Mouse (Mus musculus) cortical plate, adult 2 months (tissue): ENCODE measurements at regions not wholly inside any gene's neighbourhood (a gene's known extent, or its start where the extent isn't known, plus 50 kb on each side); places are given as distances from the start of the nearest gene placed in this dataset.

Source experiments
- H3K27ac ChIP-seq: fragments of 200-500 bp; 2 replicates; pipeline ENCODE4 v1.5.1; 2012; ENCODE audit warnings: low read length, control low read depth, inconsistent platforms; ENCODE audit not compliant: insufficient read depth
- H3K4me1 ChIP-seq: fragments of 200-500 bp; 2 replicates; pipeline ENCODE4 v1.6.1; 2011; ENCODE audit warnings: low read length; ENCODE audit not compliant: control insufficient read depth, insufficient read depth
- H3K4me3 ChIP-seq: fragments of 200-500 bp; 2 replicates; pipeline ENCODE4 v1.5.1; 2011; ENCODE audit warnings: mild to moderate bottlenecking, low read length, control low read depth; ENCODE audit not compliant: insufficient read depth
- CTCF ChIP-seq: fragments of 200-500 bp; IDR thresholded peaks from 2 replicates; pipeline ENCODE4 v1.5.1; 2011; ENCODE audit warnings: mild to moderate bottlenecking, control low read depth, low read length; ENCODE audit not compliant: insufficient read depth; ENCODE audit errors: extremely low read depth
- POLR2A ChIP-seq: fragments of 200-500 bp; IDR thresholded peaks from 2 replicates; pipeline ENCODE4 v1.6.1; 2011; ENCODE audit warnings: mild to moderate bottlenecking, low read length, control low read depth; ENCODE audit not compliant: insufficient read depth; ENCODE audit errors: extremely low read depth

GRCm38 (mm10) chr7:117753296-117753695 is 362.7 kb downstream of the Rps15a start:
- Histone ChIP-seq H3K4me3 (no peak overlapping the region), H3K4me1 (peaks cover 3% of the 10 kb centered on the region; the same call in 1 of the 2 replicates), H3K27ac (no peak overlapping the region)
- TF ChIP-seq POLR2A (no peak), CTCF (no peak)

GRCm38 (mm10) chr7:117752302-117753185 is 363.4 kb downstream of the Rps15a start:
- H3K4me1 ChIP-seq: peaks cover 3% of the 10 kb centered on the region; the same call in 1 of the 2 replicates
- TF ChIP-seq CTCF: no peak
- TF ChIP-seq POLR2A: no peak
- no peak overlapping the region for H3K4me3 ChIP-seq
- no peak overlapping the region for H3K27ac ChIP-seq

- H3K4me1 ChIP-seq: no peaks in the 10 kb centered on the region
- no peak overlapping the region for H3K27ac ChIP-seq
- no peak for TF ChIP-seq CTCF
- TF ChIP-seq POLR2A: no peak
- H3K4me3 ChIP-seq: no peak overlapping the region
Observed at GRCm38 (mm10) chr7:117747991-117748390, 367.2 kb downstream of the Xylt1 start.

- TF ChIP-seq CTCF: no peak
- TF ChIP-seq POLR2A: no peak
- H3K27ac ChIP-seq: no peak overlapping the region
- no peaks in the 10 kb centered on the region for H3K4me1 ChIP-seq
Observed at GRCm38 (mm10) chr7:117746393-117746792, 365.6 kb downstream of the Xylt1 start.

DNA sequence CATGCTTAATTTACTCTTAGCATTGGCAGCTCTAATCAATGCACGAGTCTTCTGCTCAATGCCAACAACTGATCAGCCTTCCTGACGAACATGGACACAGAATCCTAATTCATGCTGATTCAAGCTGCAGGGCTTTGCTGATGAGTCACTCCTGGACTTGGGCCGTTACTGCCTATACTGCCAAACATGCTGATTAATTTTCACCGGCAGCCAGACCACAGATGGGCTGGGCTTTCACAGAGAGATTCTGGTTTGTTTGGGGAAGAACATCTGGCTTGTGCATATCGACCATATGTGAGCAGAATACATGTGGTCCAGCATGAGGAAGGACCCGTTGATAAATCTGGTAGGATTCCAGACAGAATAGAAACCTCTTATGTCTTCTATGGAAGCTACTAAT is 358.9 kb downstream of the Xylt1 start:
- H3K4me3 ChIP-seq: no peak overlapping the region
- TF ChIP-seq POLR2A: no peak
- TF ChIP-seq CTCF: no peak
- H3K4me1 ChIP-seq: no peaks in the 10 kb centered on the region
- H3K27ac ChIP-seq: no peak overlapping the region

More at GRCm38 (mm10) chr7:117746393-117746792, 365.6 kb downstream of the Xylt1 start:
- no peak overlapping the region for H3K4me3 ChIP-seq

- no peak overlapping the region for H3K4me3 ChIP-seq
- H3K4me1 ChIP-seq: no peaks in the 10 kb centered on the region
- TF ChIP-seq CTCF (no peak), POLR2A (no peak)
- H3K27ac ChIP-seq: no peak overlapping the region
Observed at GRCm38 (mm10) chr7:117735699-117736020, 354.9 kb downstream of the Xylt1 start.

GRCm38 (mm10) chr7:117734994-117735698 is 354.4 kb downstream of the Xylt1 start:
- H3K4me3 ChIP-seq: no peak overlapping the region
- no peaks in the 10 kb centered on the region for H3K4me1 ChIP-seq
- no peak overlapping the region for H3K27ac ChIP-seq
- TF ChIP-seq POLR2A (no peak), CTCF (no peak)

DNA sequence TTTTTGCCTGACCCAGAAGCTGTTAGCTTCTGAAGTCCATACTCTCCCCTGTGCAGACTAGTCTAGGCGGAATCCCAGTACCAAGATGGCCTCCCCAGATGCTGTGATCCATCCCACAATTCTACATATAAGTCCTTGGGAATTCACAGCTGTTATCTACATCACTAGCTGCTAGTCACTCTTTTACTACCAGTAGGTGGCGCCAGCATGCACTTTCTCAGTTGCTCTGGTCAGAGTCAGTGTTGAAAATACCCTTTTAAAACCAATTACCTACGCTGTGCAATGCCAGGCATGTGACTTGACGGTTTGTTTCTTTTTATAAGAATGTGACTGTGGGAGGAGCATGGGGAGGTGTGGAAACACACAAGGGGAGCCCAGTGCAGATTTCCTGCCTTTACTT is 348.3 kb downstream of the Xylt1 start:
- Histone ChIP-seq H3K4me1 (no peaks in the 10 kb centered on the region), H3K4me3 (no peak overlapping the region), H3K27ac (no peak overlapping the region)
- TF ChIP-seq POLR2A (no peak), CTCF (0 out of 2 replicates have a peak, but pooled peaks have one; percentile 9)
